Mouse (Mus musculus): Measurements from ENCODE around the gene Heyl.

GRCm38 (mm10) chr4:123289038-123289437, 55.7 kb downstream of the Heyl start:
- no peak for TF ChIP-seq CTCF (IDR thresholded peaks at IDR 0.05; ENCODE audit: borderline replicate concordance, control insufficient read depth, extremely low read depth, insufficient read depth, low read length, poor library complexity)
- no peak for TF ChIP-seq POLR2A (IDR thresholded peaks at IDR 0.05; ENCODE audit: control insufficient read depth, extremely low read depth, insufficient read depth, low read length, poor library complexity)

All from thymus, adult 2 months (tissue).